Mouse (Mus musculus): Measurements from ENCODE around the gene Alpl. TPM values are rescaled to one million over a fixed set of nuclear protein-coding genes. Genes with fewer than 3 reads are reported as not detected.

The Alpl gene
- polyA plus RNA-seq, 1 experiment from 2014 or later = 0.72 TPM

- no peak for ATAC-seq
- H3K4me3 ChIP-seq (ENCODE audit: low read depth, low read length) = no peak overlapping the region
- H3K4me2 ChIP-seq (replicated peaks; ENCODE audit: low read depth) = no peak overlapping the region
- H3K27ac ChIP-seq (ENCODE audit: low read depth, low read length) = no peak overlapping the region
- WGBS = 64% methylated on average over 6 of the region's 6 CpGs
- no peak overlapping the region for H3K9ac ChIP-seq (ENCODE audit: low read depth, low read length)
- no peaks in the 10 kb centered on the region for H3K36me3 ChIP-seq (ENCODE audit: control insufficient read depth, insufficient read depth)
- no peaks in the 10 kb centered on the region for H3K4me1 ChIP-seq (replicated peaks; ENCODE audit: control insufficient read depth, insufficient read depth, low read length)
- H3K9me3 ChIP-seq (ENCODE audit: control insufficient read depth) = no peaks in the 10 kb centered on the region
- H3K27me3 ChIP-seq (replicated peaks; ENCODE audit: control insufficient read depth, insufficient read depth, low read length) = no peaks in the 10 kb centered on the region
- no peak for TF ChIP-seq CTCF (IDR thresholded peaks at IDR 0.05; ENCODE audit: low read depth)
These were observed 9.7 kb downstream of the Alpl start for GRCm38 (mm10) chr4:137786488-137786887.

DNA sequence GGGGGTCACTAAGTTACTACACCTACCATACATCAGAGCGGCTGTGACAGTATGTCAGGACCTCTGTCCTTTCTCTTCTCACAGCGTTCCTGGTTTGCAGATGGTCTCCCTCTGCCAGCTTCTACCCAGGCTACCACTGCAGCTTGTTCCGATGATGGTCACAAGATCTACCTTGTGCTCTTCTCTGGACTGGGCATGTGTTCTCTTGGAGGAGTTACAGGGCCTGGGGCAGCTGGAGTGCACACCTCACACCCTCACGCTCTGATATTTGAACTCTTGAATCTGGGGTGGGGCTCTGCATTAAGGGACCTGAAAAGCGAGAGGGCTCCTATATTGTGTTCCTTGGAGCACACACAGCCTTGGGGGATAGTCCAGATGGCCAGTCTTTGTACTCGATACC is 10.9 kb downstream of the Alpl start:
- no peak for ATAC-seq
- Histone ChIP-seq H3K9ac (ENCODE audit: low read depth, low read length) (no peak overlapping the region), H3K4me2 (replicated peaks; ENCODE audit: low read depth) (no peak overlapping the region), H3K4me1 (replicated peaks; ENCODE audit: control insufficient read depth, insufficient read depth, low read length) (no peaks in the 10 kb centered on the region), H3K27me3 (replicated peaks; ENCODE audit: control insufficient read depth, insufficient read depth, low read length) (no peaks in the 10 kb centered on the region), H3K27ac (ENCODE audit: low read depth, low read length) (no peak overlapping the region), H3K9me3 (ENCODE audit: control insufficient read depth) (no peaks in the 10 kb centered on the region), H3K4me3 (ENCODE audit: low read depth, low read length) (no peak overlapping the region), H3K36me3 (ENCODE audit: control insufficient read depth, insufficient read depth) (no peaks in the 10 kb centered on the region)
- no peak for TF ChIP-seq CTCF (IDR thresholded peaks at IDR 0.05; ENCODE audit: low read depth)
- 77% methylated on average over 6 of the region's 6 CpGs for WGBS

GRCm38 (mm10) chr4:137784741-137785140 is 11.4 kb downstream of the Alpl start:
- H3K4me3 ChIP-seq (ENCODE audit: low read depth, low read length) = no peak overlapping the region
- H3K27me3 ChIP-seq (replicated peaks; ENCODE audit: control insufficient read depth, insufficient read depth, low read length) = no peaks in the 10 kb centered on the region
- 67% methylated on average over 6 of the region's 6 CpGs for WGBS
- no peak overlapping the region for H3K4me2 ChIP-seq (replicated peaks; ENCODE audit: low read depth)
- no peaks in the 10 kb centered on the region for H3K36me3 ChIP-seq (ENCODE audit: control insufficient read depth, insufficient read depth)
- no peak overlapping the region for H3K9ac ChIP-seq (ENCODE audit: low read depth, low read length)
- no peak overlapping the region for H3K27ac ChIP-seq (ENCODE audit: low read depth, low read length)
- H3K9me3 ChIP-seq (ENCODE audit: control insufficient read depth) = no peaks in the 10 kb centered on the region
- H3K4me1 ChIP-seq (replicated peaks; ENCODE audit: control insufficient read depth, insufficient read depth, low read length) = no peaks in the 10 kb centered on the region
- no peak for ATAC-seq
- no peak for TF ChIP-seq CTCF (IDR thresholded peaks at IDR 0.05; ENCODE audit: low read depth)

DNA sequence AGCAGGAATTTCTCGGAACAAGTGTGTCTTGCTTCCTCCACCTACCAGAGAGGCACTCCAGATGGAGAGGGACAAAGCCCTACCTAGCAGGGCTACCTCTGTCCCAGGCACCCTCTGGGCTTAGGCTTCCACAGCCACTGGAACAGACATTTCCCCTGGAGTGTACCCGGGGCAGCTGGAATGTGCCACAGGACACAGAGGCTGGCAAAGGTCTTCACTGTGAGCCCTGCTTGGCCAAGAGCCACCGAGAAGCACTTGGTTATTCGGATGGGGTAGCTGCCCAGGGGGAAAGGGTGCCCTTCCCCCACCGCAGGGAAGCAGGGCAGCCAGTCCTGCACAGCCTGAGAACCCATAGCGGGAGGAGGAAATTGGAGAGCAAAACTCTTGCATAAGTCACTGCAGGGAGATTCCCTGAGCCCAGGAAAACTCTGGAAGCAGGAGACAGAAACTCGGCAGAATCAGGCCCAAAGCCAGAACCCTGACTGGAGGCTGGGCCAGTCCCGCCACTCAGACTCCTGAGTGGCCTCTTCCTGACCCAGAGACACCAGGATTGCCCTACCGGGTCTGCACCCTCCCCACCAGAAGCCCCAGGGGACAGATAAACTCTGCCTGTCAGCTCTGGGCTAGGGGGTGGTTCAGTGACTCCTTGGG is 12.5 kb downstream of the Alpl start:
- WGBS = 41% methylated on average over 9 of the region's 9 CpGs
- H3K36me3 ChIP-seq (ENCODE audit: control insufficient read depth, insufficient read depth) = no peaks in the 10 kb centered on the region
- H3K4me1 ChIP-seq (replicated peaks; ENCODE audit: control insufficient read depth, insufficient read depth, low read length) = no peaks in the 10 kb centered on the region
- no peaks in the 10 kb centered on the region for H3K27me3 ChIP-seq (replicated peaks; ENCODE audit: control insufficient read depth, insufficient read depth, low read length)
- no peak overlapping the region for H3K27ac ChIP-seq (ENCODE audit: low read depth, low read length)
- no peak overlapping the region for H3K9ac ChIP-seq (ENCODE audit: low read depth, low read length)
- no peak overlapping the region for H3K4me2 ChIP-seq (replicated peaks; ENCODE audit: low read depth)
- H3K9me3 ChIP-seq (ENCODE audit: control insufficient read depth) = no peaks in the 10 kb centered on the region
- H3K4me3 ChIP-seq (ENCODE audit: low read depth, low read length) = no peak overlapping the region
- ATAC-seq = no peak
- TF ChIP-seq CTCF (IDR thresholded peaks at IDR 0.05; ENCODE audit: low read depth) = no peak

DNA sequence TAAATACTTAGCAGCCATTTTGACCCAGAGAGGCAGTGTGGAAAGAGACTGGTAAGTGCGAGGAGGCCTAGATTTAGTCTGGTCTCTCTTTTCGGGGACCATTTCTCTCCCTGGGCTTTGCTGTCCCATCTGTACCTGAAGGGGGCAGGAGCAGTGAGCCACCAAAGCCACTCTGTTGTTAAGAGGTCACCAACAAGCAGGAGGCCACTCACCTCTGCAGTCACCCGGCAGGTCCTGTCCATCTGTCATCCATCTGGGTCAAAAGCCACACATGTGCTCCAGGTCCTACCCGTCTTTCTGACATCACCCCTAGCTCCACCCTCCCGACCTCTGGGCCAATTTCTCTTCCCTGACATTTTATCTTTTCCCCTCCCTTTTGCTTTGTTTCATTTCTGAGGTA is 14.2 kb downstream of the Alpl start:
- H3K4me1 ChIP-seq (replicated peaks; ENCODE audit: control insufficient read depth, insufficient read depth, low read length) = no peaks in the 10 kb centered on the region
- no peak for TF ChIP-seq CTCF (IDR thresholded peaks at IDR 0.05; ENCODE audit: low read depth)
- H3K27me3 ChIP-seq (replicated peaks; ENCODE audit: control insufficient read depth, insufficient read depth, low read length) = no peaks in the 10 kb centered on the region
- H3K9ac ChIP-seq (ENCODE audit: low read depth, low read length) = no peak overlapping the region
- ATAC-seq = no peak
- H3K9me3 ChIP-seq (ENCODE audit: control insufficient read depth) = no peaks in the 10 kb centered on the region
- no peak overlapping the region for H3K4me2 ChIP-seq (replicated peaks; ENCODE audit: low read depth)
- no peak overlapping the region for H3K4me3 ChIP-seq (ENCODE audit: low read depth, low read length)
- H3K27ac ChIP-seq (ENCODE audit: low read depth, low read length) = no peak overlapping the region
- no peaks in the 10 kb centered on the region for H3K36me3 ChIP-seq (ENCODE audit: control insufficient read depth, insufficient read depth)
- WGBS = 71% methylated on average over 5 of the region's 5 CpGs

DNA sequence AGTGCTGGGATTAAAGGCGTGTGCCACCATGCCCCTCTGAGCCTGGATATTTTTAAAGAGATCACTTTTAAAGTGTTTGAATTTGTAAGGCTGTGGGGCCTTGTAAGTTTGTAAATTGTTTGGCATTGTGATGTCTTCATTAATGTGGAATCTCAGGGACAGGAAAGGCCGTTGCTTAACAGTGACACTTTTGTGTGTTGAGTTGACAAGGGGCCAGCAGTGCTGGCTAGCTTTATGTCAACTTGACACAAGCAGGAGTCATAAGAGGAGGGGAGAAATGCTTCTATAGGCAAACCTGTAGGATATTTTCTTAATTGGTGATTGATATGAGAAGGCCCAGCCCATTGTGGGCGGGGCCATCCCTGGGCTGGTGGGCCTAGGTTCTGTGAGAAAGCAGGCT is 15.2 kb downstream of the Alpl start:
- Histone ChIP-seq H3K4me1 (replicated peaks; ENCODE audit: control insufficient read depth, insufficient read depth, low read length) (no peaks in the 10 kb centered on the region), H3K9ac (ENCODE audit: low read depth, low read length) (no peak overlapping the region), H3K27me3 (replicated peaks; ENCODE audit: control insufficient read depth, insufficient read depth, low read length) (no peaks in the 10 kb centered on the region), H3K9me3 (ENCODE audit: control insufficient read depth) (no peaks in the 10 kb centered on the region), H3K27ac (ENCODE audit: low read depth, low read length) (no peak overlapping the region), H3K4me2 (replicated peaks; ENCODE audit: low read depth) (no peak overlapping the region), H3K4me3 (ENCODE audit: low read depth, low read length) (no peak overlapping the region), H3K36me3 (ENCODE audit: control insufficient read depth, insufficient read depth) (no peaks in the 10 kb centered on the region)
- 71% methylated on average over 3 of the region's 3 CpGs for WGBS
- TF ChIP-seq CTCF (IDR thresholded peaks at IDR 0.05; ENCODE audit: low read depth) = no peak
- ATAC-seq = no peak
